Mouse (Mus musculus): ENCODE results near the gene Myo19. TPM values are rescaled to one million over a fixed set of nuclear protein-coding genes. Genes with fewer than 3 reads are reported as not detected.
A peak's percentile ranks its signal among the peaks of the same experiment; 100 is the strongest.
"Not testable (repeated sequence)": the region's sequence is repeated elsewhere in the genome, so short reads cannot be mapped to it uniquely, and the experiment has no call there.

The Myo19 gene
- polyA plus RNA-seq, 1 experiment from 2014 or later = 10.9 TPM

DNA sequence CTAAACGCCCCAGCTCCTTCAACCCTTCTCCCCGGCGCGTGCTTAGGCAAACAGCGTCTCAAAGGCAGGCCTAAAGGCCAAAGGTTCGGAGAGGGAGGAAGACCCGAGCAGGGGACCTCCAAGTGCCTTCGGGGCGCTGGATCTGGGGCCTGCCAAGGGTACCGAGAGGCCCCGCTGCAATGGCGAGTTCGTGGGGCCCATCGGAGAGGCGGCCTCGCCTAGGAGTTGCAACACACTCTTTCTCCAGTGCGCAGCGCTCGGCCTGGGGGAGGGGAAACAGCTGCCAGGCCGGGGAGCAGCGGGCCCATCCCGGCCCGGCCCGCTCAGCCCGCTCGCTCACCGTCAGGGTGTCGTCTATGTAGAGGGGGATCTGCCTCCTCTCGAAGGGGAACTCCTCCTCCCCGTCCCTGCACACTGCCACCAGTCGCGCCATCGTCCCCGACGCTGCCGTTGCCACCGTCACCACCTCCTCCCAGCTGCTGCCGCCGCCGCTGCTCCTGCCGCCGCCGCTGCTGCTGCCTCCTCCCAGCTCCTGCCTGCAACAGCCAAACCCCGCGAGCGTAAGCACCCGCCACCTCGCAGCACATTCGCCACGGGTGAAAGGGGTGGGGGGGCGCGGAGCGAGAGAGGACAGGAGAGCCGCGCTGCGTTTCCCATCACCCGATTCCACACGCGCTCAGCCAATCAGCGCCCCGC, 10.3 kb upstream of the Myo19 start:
- Histone ChIP-seq H3K9ac (ENCODE audit: low read depth, low read length) (peak overlapping the region; percentile 95), H3K4me3 (ENCODE audit: low read depth, low read length) (peak overlapping the region; percentile 84), H3K4me2 (ENCODE audit: low read depth, low read length) (peak overlapping the region; percentile 89), H3K9me3 (ENCODE audit: control insufficient read depth, low read length) (no peaks in the 10 kb centered on the region), H3K36me3 (ENCODE audit: control insufficient read depth, insufficient read depth, low read length) (peaks cover 6% of the 10 kb centered on the region; the same call in 1 of the 2 replicates), H3K27me3 (replicated peaks; ENCODE audit: control insufficient read depth, insufficient read depth, low read length) (no peaks in the 10 kb centered on the region), H3K27ac (replicated peaks; ENCODE audit: low read depth, low read length) (peak overlapping the region; percentile 99), H3K4me1 (ENCODE audit: control insufficient read depth, insufficient read depth, low read length) (peaks cover 11% of the 10 kb centered on the region)
- DNase-seq (ENCODE audit: low spot score) (peak; percentile 98), ATAC-seq (ENCODE audit: low read depth) (peak; percentile 88)
- WGBS = 0% methylated on average over 19 of the region's 61 CpGs

DNA sequence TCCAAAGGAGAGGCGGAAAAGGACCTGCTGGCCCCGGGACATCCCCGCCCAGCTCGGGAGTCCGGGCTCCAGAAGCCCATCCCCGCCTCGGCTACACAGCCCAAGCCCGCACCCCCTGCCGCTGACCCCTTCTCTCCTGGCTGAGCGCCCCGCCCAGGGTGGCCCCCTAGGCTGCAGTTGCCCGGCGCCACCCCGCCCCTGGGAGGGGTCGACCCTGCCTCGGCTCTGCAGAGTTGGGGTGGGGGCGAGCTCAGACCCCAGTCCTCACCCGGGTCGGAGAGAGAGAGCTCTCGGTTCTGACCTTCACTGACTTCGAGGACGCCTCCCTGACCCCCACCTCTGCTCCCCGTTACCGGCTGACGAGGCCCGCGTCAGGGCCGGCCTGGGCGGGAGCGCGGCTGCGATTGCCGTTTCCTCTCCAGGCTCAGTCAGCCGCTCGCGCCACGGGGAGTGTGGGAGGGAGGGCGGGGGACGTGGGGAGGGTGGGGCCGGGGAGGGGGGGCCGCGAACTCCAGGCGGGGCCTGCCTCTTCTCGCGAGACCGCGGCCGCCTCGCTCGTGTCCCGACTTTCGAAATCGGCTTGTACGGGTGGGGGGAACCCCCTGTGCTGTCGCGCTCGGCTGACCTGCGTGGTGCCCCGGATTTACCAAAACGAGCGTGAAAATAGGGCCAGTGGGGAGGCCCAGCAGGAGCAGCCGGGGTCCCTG, 9.5 kb upstream of the Myo19 start, which contains the start of gene Ggnbp2:
Ggnbp2 (minus strand) TSS at position 481 of the 707 bp plus-strand sequence.
- WGBS = 0% methylated on average over 23 of the region's 62 CpGs
- Histone ChIP-seq H3K4me1 (ENCODE audit: control insufficient read depth, insufficient read depth, low read length) (peaks cover 11% of the 10 kb centered on the region), H3K9me3 (ENCODE audit: control insufficient read depth, low read length) (no peaks in the 10 kb centered on the region), H3K4me3 (ENCODE audit: low read depth, low read length) (peak within 1 kb of the TSS; percentile 84), H3K27ac (replicated peaks; ENCODE audit: low read depth, low read length) (peak within 1 kb of the TSS; percentile 99), H3K9ac (ENCODE audit: low read depth, low read length) (peak within 1 kb of the TSS; percentile 95), H3K4me2 (ENCODE audit: low read depth, low read length) (peak within 1 kb of the TSS; percentile 89), H3K36me3 (ENCODE audit: control insufficient read depth, insufficient read depth, low read length) (peaks cover 6% of the 10 kb centered on the region; the same call in 1 of the 2 replicates), H3K27me3 (replicated peaks; ENCODE audit: control insufficient read depth, insufficient read depth, low read length) (no peaks in the 10 kb centered on the region)
- DNase-seq (ENCODE audit: low spot score) (peak; percentile 96), ATAC-seq (ENCODE audit: low read depth) (peak; percentile 90)

DNA sequence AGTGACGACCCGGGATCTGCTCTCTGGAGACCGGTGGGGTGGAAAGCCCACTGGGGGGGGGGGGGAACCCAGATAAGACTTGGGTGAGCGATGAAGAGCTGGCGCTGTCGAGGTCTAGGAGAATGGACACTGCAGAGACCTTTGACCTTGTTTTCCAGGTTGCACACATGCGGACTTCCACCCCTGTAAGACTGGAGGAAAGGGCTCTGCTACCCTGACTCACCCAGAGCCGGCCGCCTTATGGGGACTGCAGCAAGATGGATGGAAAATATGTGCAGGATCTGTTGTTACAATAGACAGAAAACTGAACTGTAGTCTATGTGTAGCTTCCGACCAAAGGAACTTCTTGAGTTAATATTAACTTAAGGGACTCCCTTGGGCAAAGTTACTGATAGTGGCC, 8.9 kb upstream of the Myo19 start:
- 0% methylated on average over 10 of the region's 10 CpGs for WGBS
- H3K4me3 ChIP-seq (ENCODE audit: low read depth, low read length) = peak overlapping the region; percentile 84
- peak overlapping the region; percentile 67 for H3K4me2 ChIP-seq (ENCODE audit: low read depth, low read length)
- H3K4me1 ChIP-seq (ENCODE audit: control insufficient read depth, insufficient read depth, low read length) = peaks cover 11% of the 10 kb centered on the region
- H3K27me3 ChIP-seq (replicated peaks; ENCODE audit: control insufficient read depth, insufficient read depth, low read length) = no peaks in the 10 kb centered on the region
- H3K9ac ChIP-seq (ENCODE audit: low read depth, low read length) = peak overlapping the region; percentile 95
- peak; percentile 35 for ATAC-seq (ENCODE audit: low read depth)
- H3K36me3 ChIP-seq (ENCODE audit: control insufficient read depth, insufficient read depth, low read length) = peaks cover 6% of the 10 kb centered on the region; the same call in 1 of the 2 replicates
- DNase-seq (ENCODE audit: low spot score) = peak; percentile 50
- H3K9me3 ChIP-seq (ENCODE audit: control insufficient read depth, low read length) = no peaks in the 10 kb centered on the region
- H3K27ac ChIP-seq (replicated peaks; ENCODE audit: low read depth, low read length) = peak overlapping the region; percentile 99

DNA sequence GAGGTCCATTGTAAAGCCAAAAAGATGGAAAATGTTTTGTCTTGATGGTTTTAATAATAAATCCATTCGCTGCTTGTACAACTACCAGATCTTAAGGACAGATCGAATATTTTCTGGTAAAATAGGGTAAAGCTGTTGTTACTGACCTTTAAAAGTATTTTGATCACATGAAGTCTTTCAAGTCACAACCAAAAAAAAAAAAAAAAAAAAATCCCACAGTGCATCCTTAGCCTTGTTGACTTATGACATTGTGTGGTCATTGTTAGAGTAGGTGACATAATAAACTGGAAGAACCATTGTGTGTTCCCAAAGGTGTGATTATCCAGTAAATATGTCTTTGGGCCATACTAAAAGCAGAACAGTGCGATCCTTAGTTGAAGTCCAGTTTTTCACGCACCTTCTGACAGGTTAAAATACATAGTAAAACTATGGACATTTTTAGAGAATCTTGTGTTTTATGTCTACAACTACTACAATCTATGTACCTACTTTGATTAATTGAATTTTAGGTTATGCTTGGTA, 8.3 kb upstream of the Myo19 start:
- no peak for ATAC-seq (ENCODE audit: low read depth)
- peaks cover 11% of the 10 kb centered on the region for H3K4me1 ChIP-seq (ENCODE audit: control insufficient read depth, insufficient read depth, low read length)
- no peak for DNase-seq (ENCODE audit: low spot score)
- H3K27me3 ChIP-seq (replicated peaks; ENCODE audit: control insufficient read depth, insufficient read depth, low read length) = no peaks in the 10 kb centered on the region
- H3K4me3 ChIP-seq (ENCODE audit: low read depth, low read length) = peak overlapping the region; percentile 84
- H3K27ac ChIP-seq (replicated peaks; ENCODE audit: low read depth, low read length) = peak overlapping the region; percentile 99
- no peaks in the 10 kb centered on the region for H3K9me3 ChIP-seq (ENCODE audit: control insufficient read depth, low read length)
- WGBS = 70% methylated on average over 4 of the region's 4 CpGs
- H3K9ac ChIP-seq (ENCODE audit: low read depth, low read length) = peak overlapping the region; percentile 95
- H3K36me3 ChIP-seq (ENCODE audit: control insufficient read depth, insufficient read depth, low read length) = peaks cover 6% of the 10 kb centered on the region; the same call in 1 of the 2 replicates
- peak overlapping the region; percentile 67 for H3K4me2 ChIP-seq (ENCODE audit: low read depth, low read length)

DNA sequence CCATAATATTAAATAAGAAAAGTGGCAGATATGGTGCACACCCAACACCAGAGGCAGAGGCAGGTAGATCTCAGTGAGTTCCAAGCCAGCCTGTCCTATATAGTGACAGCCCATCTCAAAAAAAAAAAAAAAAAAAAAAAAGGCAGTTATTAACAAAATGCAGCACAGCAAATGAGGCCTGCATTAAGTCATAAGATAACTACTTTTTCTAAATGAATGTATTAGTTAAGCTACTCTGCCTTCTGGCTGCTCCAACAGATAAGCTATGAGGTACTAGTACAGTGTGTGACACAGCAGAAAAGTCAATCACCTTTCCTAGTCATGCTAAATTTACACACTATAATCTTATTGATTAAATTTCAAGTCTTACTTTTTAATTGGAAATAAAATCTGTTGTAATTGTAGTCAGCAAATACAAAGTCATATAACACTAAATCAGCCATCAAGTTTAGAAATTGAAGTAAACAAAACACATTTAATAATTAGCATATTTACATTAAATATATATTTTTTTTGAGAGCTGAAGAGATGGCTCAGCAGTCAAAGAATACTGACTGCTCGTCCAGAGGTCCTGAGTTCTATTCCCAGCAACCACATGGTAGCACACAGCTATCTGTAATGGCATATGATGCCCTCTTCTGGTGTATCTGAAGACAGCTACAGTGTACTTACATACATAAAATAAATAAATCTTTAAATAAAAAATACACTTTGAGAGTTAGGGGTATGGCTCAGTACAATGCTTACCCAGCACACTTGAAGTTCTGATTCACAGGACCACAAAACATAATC, 6.7 kb upstream of the Myo19 start:
- ATAC-seq (ENCODE audit: low read depth) = no peak
- Histone ChIP-seq H3K36me3 (ENCODE audit: control insufficient read depth, insufficient read depth, low read length) (0 out of 2 replicates have a peak, but pooled peaks cover 3% of the 10 kb centered on the region), H3K4me3 (ENCODE audit: low read depth, low read length) (no peak overlapping the region), H3K27me3 (replicated peaks; ENCODE audit: control insufficient read depth, insufficient read depth, low read length) (no peaks in the 10 kb centered on the region), H3K9me3 (ENCODE audit: control insufficient read depth, low read length) (no peaks in the 10 kb centered on the region), H3K4me2 (ENCODE audit: low read depth, low read length) (no peak overlapping the region), H3K4me1 (ENCODE audit: control insufficient read depth, insufficient read depth, low read length) (peaks cover 4% of the 10 kb centered on the region; the same call in 1 of the 2 replicates), H3K27ac (replicated peaks; ENCODE audit: low read depth, low read length) (no peak overlapping the region), H3K9ac (ENCODE audit: low read depth, low read length) (no peak overlapping the region)
- 72% methylated on average over 1 of the region's 1 CpGs for whole genome bisulfite sequencing
- DNase-seq (ENCODE audit: low spot score) = no peak

DNA sequence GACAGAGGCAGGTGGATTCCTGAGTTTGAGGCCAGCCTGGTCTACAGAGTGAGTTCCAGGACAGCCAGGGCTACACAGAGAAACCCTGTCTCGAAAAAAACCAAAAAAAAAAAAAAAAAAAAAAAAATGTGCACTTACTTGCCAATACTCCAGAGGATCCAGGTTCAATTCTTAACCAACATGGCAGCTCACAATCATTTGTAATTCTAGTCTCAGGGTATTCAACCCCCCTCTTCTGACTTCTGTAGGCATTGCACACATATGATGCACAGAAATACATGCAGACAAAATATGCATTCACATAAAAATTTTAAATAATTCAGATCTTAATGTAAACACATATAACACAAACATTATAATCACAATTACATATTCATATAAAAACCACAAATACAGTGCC, 3.9 kb upstream of the Myo19 start:
- not testable (repeated sequence) for H3K9ac ChIP-seq (ENCODE audit: low read depth, low read length); H3K4me3 ChIP-seq (ENCODE audit: low read depth, low read length); H3K27me3 ChIP-seq (replicated peaks; ENCODE audit: control insufficient read depth, insufficient read depth, low read length); H3K4me1 ChIP-seq (ENCODE audit: control insufficient read depth, insufficient read depth, low read length); H3K36me3 ChIP-seq (ENCODE audit: control insufficient read depth, insufficient read depth, low read length); DNase-seq (ENCODE audit: low spot score); H3K27ac ChIP-seq (replicated peaks; ENCODE audit: low read depth, low read length); ATAC-seq (ENCODE audit: low read depth); H3K9me3 ChIP-seq (ENCODE audit: control insufficient read depth, low read length); H3K4me2 ChIP-seq (ENCODE audit: low read depth, low read length)
- no CpG with 5 or more reads among the region's 1 CpGs for WGBS

DNA sequence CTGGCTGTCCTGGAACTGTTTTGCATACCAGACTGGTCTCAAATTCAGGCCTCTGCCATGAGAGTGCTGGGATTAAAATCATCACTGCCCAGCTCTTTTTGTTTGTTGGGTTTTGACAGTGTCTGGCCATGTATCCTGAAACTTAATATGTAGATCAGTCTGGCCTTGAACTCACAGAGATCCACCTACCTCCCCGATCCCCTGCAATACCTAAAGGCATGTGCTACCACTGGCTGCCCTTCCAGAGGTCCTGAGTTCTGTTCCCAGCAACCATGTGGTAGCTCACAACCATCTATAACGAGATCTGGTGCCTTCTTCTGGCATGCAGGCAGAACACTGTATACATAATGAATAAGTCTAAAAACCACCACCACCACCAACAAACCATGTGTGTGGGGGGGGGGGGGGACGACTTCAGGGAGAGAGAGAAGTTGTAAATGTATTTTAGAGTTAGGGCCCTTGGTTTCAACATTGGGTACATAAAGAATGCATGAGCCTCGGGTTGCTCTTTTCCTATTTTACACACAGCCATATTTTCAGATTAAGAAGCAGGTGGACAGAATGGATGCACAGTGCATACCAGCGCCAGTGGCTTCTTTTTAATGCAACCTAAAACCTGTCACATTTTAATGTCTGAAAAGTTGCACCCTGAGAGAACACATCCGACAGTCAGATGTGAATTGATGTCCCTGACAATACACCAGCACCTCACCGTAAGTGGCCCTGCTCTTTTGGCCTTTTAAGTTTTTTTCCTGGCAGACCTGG, 759 bp upstream of the Myo19 start:
- 26% methylated on average over 6 of the region's 7 CpGs for WGBS
- H3K4me3 ChIP-seq (ENCODE audit: low read depth, low read length) = peak overlapping the region; percentile 75
- ATAC-seq (ENCODE audit: low read depth) (no peak), DNase-seq (ENCODE audit: low spot score) (no peak)
- peak overlapping the region; percentile 77 for H3K9ac ChIP-seq (ENCODE audit: low read depth, low read length)
- peak overlapping the region; percentile 73 for H3K4me2 ChIP-seq (ENCODE audit: low read depth, low read length)
- H3K27ac ChIP-seq (replicated peaks; ENCODE audit: low read depth, low read length) = peak overlapping the region; percentile 92
- no peaks in the 10 kb centered on the region for H3K9me3 ChIP-seq (ENCODE audit: control insufficient read depth, low read length)
- H3K27me3 ChIP-seq (replicated peaks; ENCODE audit: control insufficient read depth, insufficient read depth, low read length) = no peaks in the 10 kb centered on the region
- peaks cover 10% of the 10 kb centered on the region for H3K4me1 ChIP-seq (ENCODE audit: control insufficient read depth, insufficient read depth, low read length)
- peaks cover 15% of the 10 kb centered on the region for H3K36me3 ChIP-seq (ENCODE audit: control insufficient read depth, insufficient read depth, low read length)

Data from embryonic facial prominence, embryonic 14.5 days (tissue).